Mouse (Mus musculus): ENCODE results near the gene Trim2.

Gene Trim2

GRCm38 (mm10) chr3:84306777-84307176 is at the start of gene Trim2:
Gene Trim2, minus strand, starts transcription at chr3:84306877.
- DNase-seq: no peak

- DNase-seq: peak; percentile 34 to 50
Observed at GRCm38 (mm10) chr3:84355930-84356689, 49.4 kb upstream of the Trim2 start.

GRCm38 (mm10) chr3:84352353-84353034 is 45.8 kb upstream of the Trim2 start:
- DNase-seq: peak; percentile 79 to 82

- DNase-seq: no peak
Observed at GRCm38 (mm10) chr3:84350311-84350710, 43.6 kb upstream of the Trim2 start.

GRCm38 (mm10) chr3:84349771-84350170 is 43.1 kb upstream of the Trim2 start:
- no peak for DNase-seq

- DNase-seq: no peak
Observed at GRCm38 (mm10) chr3:84347426-84347825, 40.7 kb upstream of the Trim2 start.

GRCm38 (mm10) chr3:84346456-84347150 is 39.9 kb upstream of the Trim2 start:
- no peak for DNase-seq

- DNase-seq: peak; percentile 14 to 26
Observed at GRCm38 (mm10) chr3:84345646-84345980, 38.9 kb upstream of the Trim2 start.

GRCm38 (mm10) chr3:84344725-84345645 is 38.3 kb upstream of the Trim2 start:
- peak; percentile 78 to 80 for DNase-seq

GRCm38 (mm10) chr3:84343101-84343500 is 36.4 kb upstream of the Trim2 start:
- DNase-seq: no peak

GRCm38 (mm10) chr3:84341811-84342210 is 35.1 kb upstream of the Trim2 start:
- DNase-seq: no peak

GRCm38 (mm10) chr3:84337585-84337984 is 30.9 kb upstream of the Trim2 start:
- DNase-seq: peak; percentile 41 to 45

- no peak for DNase-seq
Observed at GRCm38 (mm10) chr3:84336342-84336741, 29.7 kb upstream of the Trim2 start.

GRCm38 (mm10) chr3:84335421-84336073 is 28.9 kb upstream of the Trim2 start:
- DNase-seq: no peak

- DNase-seq: peak; percentile 38 to 44
Observed at GRCm38 (mm10) chr3:84334771-84335420, 28.2 kb upstream of the Trim2 start.

- peak; percentile 78 to 81 for DNase-seq
Observed at GRCm38 (mm10) chr3:84333400-84334349, 27.0 kb upstream of the Trim2 start.

- no peak for DNase-seq
Observed at GRCm38 (mm10) chr3:84330210-84330609, 23.5 kb upstream of the Trim2 start.

GRCm38 (mm10) chr3:84324967-84325441 is 18.3 kb upstream of the Trim2 start:
- DNase-seq: no peak

- no peak for DNase-seq
Observed at GRCm38 (mm10) chr3:84324478-84324877, 17.8 kb upstream of the Trim2 start.

- no peak for DNase-seq
Observed at GRCm38 (mm10) chr3:84324000-84324399, 17.3 kb upstream of the Trim2 start.
